Mouse (Mus musculus) myocyte (in vitro differentiated cells): Measurements from ENCODE around the gene Agap1. TPM values are rescaled to one million over a fixed set of nuclear protein-coding genes. Genes with fewer than 3 reads are reported as not detected.

Experiments
- H3K27me3 ChIP-seq: one replicate; pipeline ENCODE4 v1.6.1; 2011; ENCODE audit not compliant: control insufficient read depth, insufficient read depth, insufficient read length
- H3K36me3 ChIP-seq: one replicate; pipeline ENCODE4 v1.6.1; 2011; ENCODE audit not compliant: control insufficient read depth, insufficient read depth
- H3K4me2 ChIP-seq: one replicate; pipeline ENCODE4 v1.6.1; 2011; ENCODE audit warnings: low read depth, control low read depth
- H3K4me3 ChIP-seq: one replicate; pipeline ENCODE4 v1.5.1; 2011; ENCODE audit warnings: mild to moderate bottlenecking, control low read depth, moderate library complexity
- H3K79me2 ChIP-seq: one replicate; pipeline ENCODE4 v1.6.1; 2011; ENCODE audit not compliant: control insufficient read depth, insufficient read depth
- H3ac ChIP-seq: one replicate; pipeline ENCODE4 v1.6.1; 2011; ENCODE audit not compliant: control insufficient read depth, insufficient read length
- CEBPB ChIP-seq: IDR thresholded peaks from 2 replicates; pipeline ENCODE4 v1.6.1; 2011; ENCODE audit warnings: mild to moderate bottlenecking, moderate library complexity; ENCODE audit not compliant: poor library complexity, insufficient read depth, severe bottlenecking
- E2F4 ChIP-seq: IDR thresholded peaks from one replicate; pipeline ENCODE4 v1.6.1; 2011; ENCODE audit warnings: mild to moderate bottlenecking, control low read depth, moderate library complexity; ENCODE audit not compliant: insufficient read depth
- MAX ChIP-seq: IDR thresholded peaks from one replicate; pipeline ENCODE4 v1.6.1; 2011; ENCODE audit warnings: low read depth, mild to moderate bottlenecking, control low read depth
- MYOD1 ChIP-seq, 3 experiments: IDR thresholded peaks; one replicate each; pipeline ENCODE4 v1.6.1; 2011; ENCODE audit warnings: control low read depth in 2 of 3, low read depth in 2 of 3, mild to moderate bottlenecking in 2 of 3, moderate library complexity in 1 of 3; ENCODE audit not compliant: insufficient read length in 2 of 3, control insufficient read depth in 1 of 3
- MYOG ChIP-seq, 3 experiments: IDR thresholded peaks; one replicate each; pipeline ENCODE4 v1.6.1; 2011; ENCODE audit warnings: control low read depth in 2 of 3, low read depth in 2 of 3, mild to moderate bottlenecking in 2 of 3; ENCODE audit not compliant: insufficient read length in 2 of 3, control insufficient read depth in 1 of 3, insufficient read depth in 1 of 3
- POLR2A ChIP-seq: IDR thresholded peaks from one replicate; pipeline ENCODE4 v1.6.1; 2011; ENCODE audit warnings: low read depth, mild to moderate bottlenecking, control low read depth, moderate library complexity; ENCODE audit not compliant: insufficient read length
- POLR2AphosphoS2 ChIP-seq: IDR thresholded peaks from one replicate; pipeline ENCODE4 v1.6.1; 2011; ENCODE audit warnings: low read depth, control low read depth; ENCODE audit not compliant: insufficient read length
- REST ChIP-seq: IDR thresholded peaks from one replicate; pipeline ENCODE4 v1.6.1; 2011; ENCODE audit warnings: mild to moderate bottlenecking, control low read depth, moderate library complexity; ENCODE audit not compliant: insufficient read depth, insufficient read length
- SRF ChIP-seq: IDR thresholded peaks from one replicate; pipeline ENCODE4 v1.6.1; 2011; ENCODE audit warnings: low read depth; ENCODE audit not compliant: control insufficient read depth, insufficient read length
- TCF12 ChIP-seq: IDR thresholded peaks from one replicate; pipeline ENCODE4 v1.6.1; 2011; ENCODE audit warnings: mild to moderate bottlenecking, control low read depth; ENCODE audit not compliant: poor library complexity, insufficient read depth, severe bottlenecking
- TCF3 ChIP-seq: IDR thresholded peaks from one replicate; pipeline ENCODE4 v1.6.1; 2011; ENCODE audit warnings: low read depth, control low read depth; ENCODE audit not compliant: insufficient read length
- USF1 ChIP-seq: IDR thresholded peaks from one replicate; pipeline ENCODE4 v1.6.1; 2011; ENCODE audit warnings: low read depth, mild to moderate bottlenecking, control low read depth, moderate library complexity
- polyA plus RNA-seq: library from polyadenylated mRNA; unstranded; fragments of >200 nt; fragmentation: generic; extraction: Trizol; gene quantifications from one replicate; pipeline ENCODE4 v1.2.1, GENCODE M21; 2012; ENCODE audit warnings: missing spikeins

The Agap1 gene
- polyA plus RNA-seq, 1 experiment: 48.9 TPM

DNA sequence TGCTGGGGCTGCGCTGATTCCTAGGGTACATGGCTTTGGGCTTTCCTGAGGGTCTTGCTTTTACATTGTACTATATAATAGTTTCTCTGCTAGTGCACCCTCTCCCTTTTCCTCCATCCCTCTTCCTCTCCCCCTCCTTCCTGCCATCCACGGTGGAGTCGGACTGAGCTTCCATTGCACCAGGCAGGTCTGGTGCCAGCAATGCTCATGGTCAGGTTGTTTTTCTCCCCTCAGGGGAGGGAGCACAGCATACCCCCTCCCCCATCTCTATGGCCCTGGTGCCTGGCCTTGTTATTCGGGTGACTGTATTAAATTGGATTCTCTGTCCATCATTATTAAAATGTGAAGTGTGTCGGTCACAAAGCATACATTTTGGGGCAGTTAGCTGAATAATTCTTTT is 259.1 kb downstream of the Agap1 start:
- TF ChIP-seq CEBPB: no peak
- no peak for TF ChIP-seq TCF3
- TF ChIP-seq MYOG (IDR thresholded peaks at IDR 0.05; ENCODE audit: control insufficient read depth in 1 of 3, insufficient read depth in 1 of 3, insufficient read length in 2 of 3, low read depth in 2 of 3): no peak
- no peak for TF ChIP-seq SRF
- TF ChIP-seq POLR2AphosphoS2: no peak
- TF ChIP-seq MAX: no peak
- TF ChIP-seq E2F4: no peak
- no peak for TF ChIP-seq USF1
- TF ChIP-seq MYOD1 (IDR thresholded peaks at IDR 0.05; ENCODE audit: control insufficient read depth in 1 of 3, insufficient read length in 2 of 3, low read depth in 2 of 3): no peak
- no peak for TF ChIP-seq REST
- no peak for TF ChIP-seq POLR2A
- TF ChIP-seq TCF12: no peak
- H3K79me2 ChIP-seq: no peaks in the 10 kb centered on the region
- H3K4me2 ChIP-seq: no peak overlapping the region
- H3ac ChIP-seq: no peak overlapping the region
- H3K27me3 ChIP-seq: no peaks in the 10 kb centered on the region
- no peak overlapping the region for H3K4me3 ChIP-seq
- peaks cover 10% of the 10 kb centered on the region for H3K36me3 ChIP-seq

DNA sequence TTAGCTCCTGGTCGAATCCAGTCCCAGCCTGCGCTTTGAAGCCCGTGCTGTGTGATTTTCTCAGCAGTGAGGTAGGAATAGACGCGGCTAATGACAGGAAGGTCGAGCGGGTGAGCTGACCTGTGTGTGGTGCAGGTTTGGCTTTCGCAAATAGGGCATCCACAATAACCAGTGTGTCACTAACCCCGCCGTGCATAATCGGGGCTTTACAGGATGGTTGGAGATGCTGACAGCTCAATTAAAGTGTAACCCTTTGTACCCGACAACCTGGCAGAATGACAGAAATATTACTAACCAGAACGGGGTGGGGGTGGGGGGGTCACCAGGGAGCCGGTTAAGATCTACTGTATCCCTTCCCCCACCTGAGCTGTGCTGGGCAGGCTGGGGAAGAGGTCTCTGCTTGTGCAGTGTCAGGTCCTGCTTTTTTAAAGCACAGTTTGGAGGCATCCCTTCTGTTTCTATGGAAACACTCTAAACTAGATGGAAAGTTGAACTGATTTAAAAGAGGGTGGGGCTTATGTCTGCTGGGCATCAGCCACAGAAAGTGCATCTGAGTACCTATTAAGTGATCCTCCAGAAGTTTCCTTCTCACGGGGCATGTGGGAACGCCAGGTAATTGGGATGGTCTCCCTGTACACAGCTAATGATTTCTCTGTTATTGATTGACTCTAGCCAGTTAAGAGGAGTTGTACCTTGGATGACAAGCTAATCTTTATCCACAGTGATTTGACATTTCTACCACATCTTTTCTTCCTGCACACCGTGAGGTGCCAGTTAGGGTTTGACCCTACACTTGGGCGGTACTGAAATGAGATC is 259.8 kb downstream of the Agap1 start:
- no peak overlapping the region for H3ac ChIP-seq
- no peak overlapping the region for H3K4me3 ChIP-seq
- no peak for TF ChIP-seq POLR2A
- no peak for TF ChIP-seq TCF3
- no peak for TF ChIP-seq MAX
- TF ChIP-seq E2F4: no peak
- TF ChIP-seq TCF12: no peak
- TF ChIP-seq SRF: no peak
- no peak for TF ChIP-seq MYOG (IDR thresholded peaks at IDR 0.05; ENCODE audit: control insufficient read depth in 1 of 3, insufficient read depth in 1 of 3, insufficient read length in 2 of 3, low read depth in 2 of 3)
- no peak for TF ChIP-seq CEBPB
- no peak for TF ChIP-seq MYOD1 (IDR thresholded peaks at IDR 0.05; ENCODE audit: control insufficient read depth in 1 of 3, insufficient read length in 2 of 3, low read depth in 2 of 3)
- TF ChIP-seq USF1: no peak
- no peak for TF ChIP-seq POLR2AphosphoS2
- no peak for TF ChIP-seq REST
- H3K4me2 ChIP-seq: no peak overlapping the region
- H3K36me3 ChIP-seq: peaks cover 5% of the 10 kb centered on the region
- no peaks in the 10 kb centered on the region for H3K27me3 ChIP-seq
- no peaks in the 10 kb centered on the region for H3K79me2 ChIP-seq

DNA sequence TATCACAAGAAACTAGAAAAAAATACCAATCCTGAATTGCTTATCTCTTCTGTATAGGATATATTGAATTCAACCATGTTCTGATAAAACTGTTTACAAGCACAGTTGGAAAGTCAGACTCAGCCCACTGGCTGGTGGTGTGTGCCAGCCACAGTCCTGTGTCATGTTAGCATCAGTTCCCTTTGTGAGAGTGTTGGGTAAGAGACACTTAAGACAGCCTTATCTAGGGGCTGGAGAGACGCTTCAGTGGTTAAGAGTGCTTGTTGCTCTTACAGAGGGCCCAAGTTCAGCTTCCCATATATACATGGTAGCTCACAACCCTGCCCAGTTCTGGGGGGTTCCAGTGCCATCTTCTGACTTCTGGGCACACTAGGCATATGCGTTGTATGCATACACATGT is 261.6 kb downstream of the Agap1 start:
- H3K4me3 ChIP-seq: no peak overlapping the region
- no peak overlapping the region for H3K4me2 ChIP-seq
- TF ChIP-seq TCF12: no peak
- TF ChIP-seq POLR2AphosphoS2: no peak
- no peak for TF ChIP-seq MYOD1 (IDR thresholded peaks at IDR 0.05; ENCODE audit: control insufficient read depth in 1 of 3, insufficient read length in 2 of 3, low read depth in 2 of 3)
- no peak for TF ChIP-seq MYOG (IDR thresholded peaks at IDR 0.05; ENCODE audit: control insufficient read depth in 1 of 3, insufficient read depth in 1 of 3, insufficient read length in 2 of 3, low read depth in 2 of 3)
- no peak for TF ChIP-seq MAX
- no peak for TF ChIP-seq SRF
- no peak for TF ChIP-seq REST
- TF ChIP-seq E2F4: no peak
- TF ChIP-seq TCF3: no peak
- no peak for TF ChIP-seq CEBPB
- TF ChIP-seq USF1: no peak
- TF ChIP-seq POLR2A: no peak
- peaks cover 5% of the 10 kb centered on the region for H3K36me3 ChIP-seq
- no peaks in the 10 kb centered on the region for H3K27me3 ChIP-seq
- H3K79me2 ChIP-seq: no peaks in the 10 kb centered on the region
- H3ac ChIP-seq: no peak overlapping the region

DNA sequence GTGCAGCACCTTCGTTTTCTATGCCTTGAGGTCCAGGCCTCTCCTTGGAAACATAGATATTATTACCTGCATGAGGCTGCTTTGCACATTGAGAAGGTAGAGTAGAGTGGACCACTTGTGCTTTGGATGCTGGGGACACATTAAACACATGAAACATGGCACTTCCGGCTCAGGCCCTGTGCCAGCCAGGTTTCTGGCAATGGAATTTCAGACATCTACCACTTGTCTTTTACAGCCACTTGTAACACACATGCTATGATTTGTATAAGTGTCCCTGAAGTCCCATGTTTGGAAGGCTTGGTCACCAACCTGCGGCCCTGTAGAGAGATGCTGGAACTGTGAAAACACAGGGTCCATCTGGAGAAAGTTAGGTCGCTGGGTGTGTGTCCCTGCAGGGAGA is 262.5 kb downstream of the Agap1 start:
- Histone ChIP-seq H3ac (no peak overlapping the region), H3K27me3 (no peaks in the 10 kb centered on the region), H3K4me3 (no peak overlapping the region), H3K36me3 (peaks cover 5% of the 10 kb centered on the region), H3K79me2 (no peaks in the 10 kb centered on the region), H3K4me2 (no peak overlapping the region)
- TF ChIP-seq TCF3: no peak
- no peak for TF ChIP-seq REST
- TF ChIP-seq TCF12: no peak
- no peak for TF ChIP-seq E2F4
- no peak for TF ChIP-seq SRF
- no peak for TF ChIP-seq MYOD1 (IDR thresholded peaks at IDR 0.05; ENCODE audit: control insufficient read depth in 1 of 3, insufficient read length in 2 of 3, low read depth in 2 of 3)
- TF ChIP-seq CEBPB: no peak
- no peak for TF ChIP-seq MAX
- TF ChIP-seq POLR2A: no peak
- TF ChIP-seq MYOG (IDR thresholded peaks at IDR 0.05; ENCODE audit: control insufficient read depth in 1 of 3, insufficient read depth in 1 of 3, insufficient read length in 2 of 3, low read depth in 2 of 3): no peak
- TF ChIP-seq USF1: no peak
- TF ChIP-seq POLR2AphosphoS2: no peak
